Mouse (Mus musculus): ENCODE data around the gene Sh2d3c. TPM values are rescaled to one million over a fixed set of nuclear protein-coding genes. Genes with fewer than 3 reads are reported as not detected.

The Sh2d3c gene
- polyA plus RNA-seq, 1 experiment from 2014 or later = 41.8 TPM

- 92% methylated on average over 15 of the region's 15 CpGs for WGBS
- Histone ChIP-seq H3K4me3 (no peak overlapping the region), H3K4me1 (replicated peaks) (peaks cover 9% of the 10 kb centered on the region), H3K27me3 (no peaks in the 10 kb centered on the region), H3K9ac (no peak overlapping the region), H3K4me2 (no peak overlapping the region), H3K27ac (no peak overlapping the region), H3K9me3 (no peaks in the 10 kb centered on the region), H3K36me3 (peaks cover 62% of the 10 kb centered on the region)
- no peak for ATAC-seq (ENCODE audit: low FRiP score)
Measured at GRCm38 (mm10) chr2:32684681-32685428, 36.0 kb upstream of the Sh2d3c start.

GRCm38 (mm10) chr2:32685807-32686206 lies 35.0 kb upstream of the Sh2d3c start:
- Histone ChIP-seq H3K36me3 (peaks cover 62% of the 10 kb centered on the region), H3K27ac (no peak overlapping the region), H3K4me2 (no peak overlapping the region), H3K9me3 (no peaks in the 10 kb centered on the region), H3K9ac (no peak overlapping the region), H3K4me3 (no peak overlapping the region), H3K27me3 (no peaks in the 10 kb centered on the region), H3K4me1 (replicated peaks) (peaks cover 4% of the 10 kb centered on the region; the same call in 1 of the 2 replicates)
- ATAC-seq (ENCODE audit: low FRiP score) = no peak
- WGBS = 97% methylated on average over 3 of the region's 3 CpGs

- Histone ChIP-seq H3K4me3 (no peak overlapping the region), H3K36me3 (peaks cover 62% of the 10 kb centered on the region), H3K9me3 (no peaks in the 10 kb centered on the region), H3K4me1 (replicated peaks) (peaks cover 4% of the 10 kb centered on the region; the same call in 1 of the 2 replicates), H3K27ac (no peak overlapping the region), H3K27me3 (no peaks in the 10 kb centered on the region), H3K4me2 (no peak overlapping the region), H3K9ac (no peak overlapping the region)
- 96% methylated on average over 6 of the region's 6 CpGs for WGBS
- ATAC-seq (ENCODE audit: low FRiP score) = no peak
Measured at GRCm38 (mm10) chr2:32686640-32687039, 34.2 kb upstream of the Sh2d3c start.

DNA sequence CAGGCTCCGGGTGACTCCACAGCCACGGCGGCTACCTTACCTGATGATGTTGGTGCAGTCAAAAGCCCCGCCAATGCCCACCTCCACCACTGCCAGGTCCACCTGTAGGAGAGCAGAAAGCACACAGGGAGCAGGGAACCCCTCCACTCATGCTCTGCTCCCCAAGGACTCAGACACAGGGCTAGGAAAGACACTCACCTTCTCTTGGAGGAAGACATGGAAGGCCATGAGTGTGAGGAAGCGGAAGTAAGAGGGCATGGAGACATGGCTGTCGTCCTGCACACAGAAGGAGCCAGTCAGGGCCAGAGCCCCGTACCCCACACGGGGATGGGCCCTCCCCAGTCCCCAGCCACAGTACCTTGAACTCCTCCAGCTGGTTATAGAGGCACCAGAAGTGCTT lies 33.3 kb upstream of the Sh2d3c start:
- ATAC-seq (ENCODE audit: low FRiP score) = no peak
- Histone ChIP-seq H3K4me3 (no peak overlapping the region), H3K4me2 (no peak overlapping the region), H3K9me3 (no peaks in the 10 kb centered on the region), H3K27ac (no peak overlapping the region), H3K36me3 (peaks cover 58% of the 10 kb centered on the region), H3K9ac (no peak overlapping the region; the same call in 1 of the 2 replicates), H3K4me1 (replicated peaks) (peaks cover 7% of the 10 kb centered on the region), H3K27me3 (no peaks in the 10 kb centered on the region)
- WGBS = 97% methylated on average over 8 of the region's 8 CpGs

DNA sequence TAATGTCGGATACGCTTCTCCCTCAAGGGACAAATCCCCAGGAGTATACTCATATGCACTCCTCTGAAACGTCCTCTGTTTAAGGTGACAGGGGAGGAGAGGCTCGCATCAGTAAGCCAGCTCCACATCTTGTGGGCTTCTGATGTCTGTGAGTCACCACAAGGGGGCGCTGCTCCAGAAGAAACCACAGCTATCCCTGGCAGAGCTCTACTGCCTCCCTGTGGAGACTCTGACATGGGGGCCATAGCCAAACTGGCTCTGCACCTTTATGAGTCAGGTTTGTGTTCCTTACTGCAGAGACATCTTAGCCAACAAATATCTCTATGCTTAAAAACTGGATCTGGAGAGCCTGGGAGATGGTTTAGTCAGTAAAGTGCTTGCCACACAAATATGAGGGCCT lies 31.4 kb upstream of the Sh2d3c start:
- WGBS = 14% methylated on average over 5 of the region's 5 CpGs
- Histone ChIP-seq H3K9ac (no peak overlapping the region), H3K27ac (peak overlapping the region; percentile 10; the same call in 1 of the 2 replicates), H3K36me3 (peaks cover 40% of the 10 kb centered on the region), H3K4me1 (replicated peaks) (peaks cover 18% of the 10 kb centered on the region), H3K4me2 (no peak overlapping the region), H3K9me3 (no peaks in the 10 kb centered on the region), H3K4me3 (no peak overlapping the region), H3K27me3 (no peaks in the 10 kb centered on the region)
- no peak for ATAC-seq (ENCODE audit: low FRiP score)

DNA sequence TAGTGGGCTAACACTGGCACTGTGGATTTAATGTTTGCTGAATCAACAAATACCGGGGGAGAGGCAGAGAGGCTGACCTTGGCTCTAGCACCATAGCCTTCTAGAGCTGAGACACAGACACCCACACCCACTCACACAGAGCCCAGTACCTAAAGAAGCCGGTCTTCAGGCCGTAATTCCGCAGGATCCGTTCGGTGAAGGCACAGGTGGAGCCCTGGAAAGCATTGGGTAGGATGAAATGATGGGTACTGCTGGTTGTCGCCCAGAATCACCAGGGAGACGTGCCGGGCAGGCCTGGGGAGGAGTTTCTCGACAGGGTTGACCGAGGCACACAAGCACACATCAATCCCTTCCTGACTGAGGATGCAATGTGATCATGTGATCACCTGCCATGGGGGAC lies 29.8 kb upstream of the Sh2d3c start:
- peaks cover 23% of the 10 kb centered on the region for H3K36me3 ChIP-seq
- WGBS = 83% methylated on average over 11 of the region's 11 CpGs
- H3K4me2 ChIP-seq = no peak overlapping the region
- H3K27ac ChIP-seq = no peak overlapping the region
- H3K4me3 ChIP-seq = no peak overlapping the region
- ATAC-seq (ENCODE audit: low FRiP score) = no peak
- H3K27me3 ChIP-seq = no peaks in the 10 kb centered on the region
- peak overlapping the region; percentile 39; the same call in 1 of the 2 replicates for H3K9ac ChIP-seq
- peaks cover 18% of the 10 kb centered on the region for H3K4me1 ChIP-seq (replicated peaks)
- H3K9me3 ChIP-seq = no peaks in the 10 kb centered on the region

DNA sequence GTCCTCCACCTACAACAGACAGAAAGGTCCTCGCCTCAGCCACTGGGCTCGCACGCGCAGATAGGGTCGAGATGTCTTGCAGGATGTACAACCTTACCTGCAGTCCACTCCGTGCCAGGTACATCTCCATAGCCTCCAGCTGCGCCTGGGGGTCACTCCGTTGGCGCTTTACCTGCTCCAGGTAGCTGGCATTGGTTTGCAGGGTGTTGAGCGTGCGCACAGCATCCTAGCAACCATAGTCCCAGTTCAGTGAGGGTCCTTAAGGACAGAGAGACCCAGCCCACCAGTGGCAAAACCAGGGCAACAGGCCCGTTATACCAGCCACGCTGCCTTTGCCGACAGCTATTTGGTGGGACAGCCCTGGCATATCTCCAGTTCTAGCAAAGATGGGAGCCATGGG lies 28.4 kb upstream of the Sh2d3c start:
- Histone ChIP-seq H3K9ac (0 out of 2 replicates have a peak overlapping the region, but pooled peaks have one; percentile 89), H3K27me3 (no peaks in the 10 kb centered on the region), H3K4me3 (peak overlapping the region; percentile 77; the same call in 1 of the 2 replicates), H3K36me3 (peaks cover 9% of the 10 kb centered on the region), H3K9me3 (no peaks in the 10 kb centered on the region), H3K27ac (no peak overlapping the region), H3K4me2 (peak overlapping the region; percentile 89; the same call in 1 of the 2 replicates), H3K4me1 (replicated peaks) (peaks cover 18% of the 10 kb centered on the region)
- 95% methylated on average over 14 of the region's 14 CpGs for WGBS
- ATAC-seq (ENCODE audit: low FRiP score) = no peak

DNA sequence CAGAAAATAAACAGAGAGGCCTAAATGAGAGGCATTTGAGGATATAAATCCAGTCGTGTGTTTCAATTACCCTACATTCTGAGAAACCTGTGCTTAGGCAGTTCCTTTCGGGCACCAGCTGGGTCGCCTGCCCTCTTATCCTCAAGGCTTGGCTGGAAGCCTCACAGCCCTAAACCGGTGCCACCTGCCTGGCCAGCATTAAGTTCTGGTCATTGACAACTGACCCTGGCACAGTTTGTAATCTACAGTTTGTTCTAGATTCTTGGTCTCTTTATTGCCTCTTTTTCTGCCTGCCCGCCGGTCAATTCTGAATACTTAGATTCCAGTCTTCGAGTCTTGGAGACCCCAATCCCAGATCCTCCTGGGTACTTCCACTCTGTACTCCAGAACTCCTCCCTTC lies 27.6 kb upstream of the Sh2d3c start:
- peaks cover 18% of the 10 kb centered on the region for H3K4me1 ChIP-seq (replicated peaks)
- no peaks in the 10 kb centered on the region for H3K27me3 ChIP-seq
- H3K36me3 ChIP-seq = peaks cover under 1% of the 10 kb centered on the region; the same call in 1 of the 2 replicates
- peak overlapping the region; percentile 89 for H3K4me2 ChIP-seq
- H3K9ac ChIP-seq = peak overlapping the region; percentile 89
- WGBS = 24% methylated on average over 7 of the region's 7 CpGs
- H3K9me3 ChIP-seq = no peaks in the 10 kb centered on the region
- H3K4me3 ChIP-seq = peak overlapping the region; percentile 77
- 0 out of 2 replicates have a peak overlapping the region, but pooled peaks have one; percentile 89 for H3K27ac ChIP-seq
- ATAC-seq (ENCODE audit: low FRiP score) = no peak

- H3K4me2 ChIP-seq = peak overlapping the region; percentile 89
- no peaks in the 10 kb centered on the region for H3K27me3 ChIP-seq
- H3K36me3 ChIP-seq = no peaks in the 10 kb centered on the region
- H3K9me3 ChIP-seq = no peaks in the 10 kb centered on the region
- H3K4me1 ChIP-seq (replicated peaks) = peaks cover 18% of the 10 kb centered on the region
- under 1% methylated on average over 51 of the region's 51 CpGs for WGBS
- H3K27ac ChIP-seq = peak overlapping the region; percentile 89
- peak overlapping the region; percentile 77 for H3K4me3 ChIP-seq
- peak; percentile 98 for ATAC-seq (ENCODE audit: low FRiP score)
- H3K9ac ChIP-seq = peak overlapping the region; percentile 89
Measured at GRCm38 (mm10) chr2:32693823-32694411, 26.9 kb upstream of the Sh2d3c start.

GRCm38 (mm10) chr2:32694691-32695090 lies 26.2 kb upstream of the Sh2d3c start:
- Histone ChIP-seq H3K27ac (peak overlapping the region; percentile 71; the same call in 1 of the 2 replicates), H3K4me1 (replicated peaks) (peaks cover 18% of the 10 kb centered on the region), H3K9me3 (no peaks in the 10 kb centered on the region), H3K9ac (peak overlapping the region; percentile 61; the same call in 1 of the 2 replicates), H3K27me3 (no peaks in the 10 kb centered on the region), H3K36me3 (no peaks in the 10 kb centered on the region), H3K4me2 (peak overlapping the region; percentile 89), H3K4me3 (peak overlapping the region; percentile 77)
- 90% methylated on average over 12 of the region's 12 CpGs for WGBS
- ATAC-seq (ENCODE audit: low FRiP score) = no peak

GRCm38 (mm10) chr2:32699680-32700079 lies 21.2 kb upstream of the Sh2d3c start:
- WGBS = 85% methylated on average over 6 of the region's 6 CpGs
- H3K4me3 ChIP-seq = no peak overlapping the region

GRCm38 (mm10) chr2:32700966-32701743 lies 19.7 kb upstream of the Sh2d3c start:
- H3K36me3 ChIP-seq = peaks cover 43% of the 10 kb centered on the region
- no peak overlapping the region for H3K4me3 ChIP-seq
- no peak overlapping the region for H3K9ac ChIP-seq
- no peaks in the 10 kb centered on the region for H3K27me3 ChIP-seq
- H3K27ac ChIP-seq = no peak overlapping the region
- no peak overlapping the region for H3K4me2 ChIP-seq
- no peaks in the 10 kb centered on the region for H3K9me3 ChIP-seq
- WGBS = 88% methylated on average over 14 of the region's 14 CpGs
- H3K4me1 ChIP-seq (replicated peaks) = no peaks in the 10 kb centered on the region
- no peak for ATAC-seq (ENCODE audit: low FRiP score)

More at GRCm38 (mm10) chr2:32699680-32700079, 21.2 kb upstream of the Sh2d3c start:
- no peaks in the 10 kb centered on the region for H3K27me3 ChIP-seq
- H3K4me1 ChIP-seq (replicated peaks) = no peaks in the 10 kb centered on the region
- no peak overlapping the region for H3K27ac ChIP-seq
- no peak for ATAC-seq (ENCODE audit: low FRiP score)
- peaks cover 28% of the 10 kb centered on the region for H3K36me3 ChIP-seq
- no peak overlapping the region for H3K9ac ChIP-seq
- no peaks in the 10 kb centered on the region for H3K9me3 ChIP-seq
- H3K4me2 ChIP-seq = no peak overlapping the region
